Mouse (Mus musculus): ENCODE data around the gene Rab11fip3.

DNA sequence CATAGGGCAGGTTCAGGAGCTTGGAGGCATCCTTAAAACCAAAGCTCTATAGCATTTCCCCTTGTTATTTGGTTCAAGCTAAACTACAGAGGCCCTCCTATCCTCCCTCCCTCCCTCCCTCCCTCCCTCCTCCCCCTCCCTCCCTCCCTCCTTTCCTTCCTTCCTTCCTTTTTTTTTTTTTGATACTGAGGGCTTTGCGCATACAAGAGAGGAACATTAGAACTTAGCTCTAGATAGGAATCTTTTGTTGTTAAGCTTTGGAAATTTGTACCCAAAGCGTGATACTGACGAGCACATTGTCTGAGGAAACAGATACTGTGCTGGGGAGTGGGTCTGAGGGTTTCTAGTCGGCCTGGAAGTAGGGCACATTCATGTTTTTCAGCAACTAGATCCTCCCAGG lies 36.3 kb upstream of the Rab11fip3 start:
- no peak for TF ChIP-seq FLI1 (IDR thresholded peaks at IDR 0.05; ENCODE audit: low read length)
- no peak for TF ChIP-seq GATA1 (IDR thresholded peaks at IDR 0.05; ENCODE audit: borderline replicate concordance, low read length)
